Mouse (Mus musculus): ENCODE measurements around the gene Swsap1.

Gene Swsap1

DNA sequence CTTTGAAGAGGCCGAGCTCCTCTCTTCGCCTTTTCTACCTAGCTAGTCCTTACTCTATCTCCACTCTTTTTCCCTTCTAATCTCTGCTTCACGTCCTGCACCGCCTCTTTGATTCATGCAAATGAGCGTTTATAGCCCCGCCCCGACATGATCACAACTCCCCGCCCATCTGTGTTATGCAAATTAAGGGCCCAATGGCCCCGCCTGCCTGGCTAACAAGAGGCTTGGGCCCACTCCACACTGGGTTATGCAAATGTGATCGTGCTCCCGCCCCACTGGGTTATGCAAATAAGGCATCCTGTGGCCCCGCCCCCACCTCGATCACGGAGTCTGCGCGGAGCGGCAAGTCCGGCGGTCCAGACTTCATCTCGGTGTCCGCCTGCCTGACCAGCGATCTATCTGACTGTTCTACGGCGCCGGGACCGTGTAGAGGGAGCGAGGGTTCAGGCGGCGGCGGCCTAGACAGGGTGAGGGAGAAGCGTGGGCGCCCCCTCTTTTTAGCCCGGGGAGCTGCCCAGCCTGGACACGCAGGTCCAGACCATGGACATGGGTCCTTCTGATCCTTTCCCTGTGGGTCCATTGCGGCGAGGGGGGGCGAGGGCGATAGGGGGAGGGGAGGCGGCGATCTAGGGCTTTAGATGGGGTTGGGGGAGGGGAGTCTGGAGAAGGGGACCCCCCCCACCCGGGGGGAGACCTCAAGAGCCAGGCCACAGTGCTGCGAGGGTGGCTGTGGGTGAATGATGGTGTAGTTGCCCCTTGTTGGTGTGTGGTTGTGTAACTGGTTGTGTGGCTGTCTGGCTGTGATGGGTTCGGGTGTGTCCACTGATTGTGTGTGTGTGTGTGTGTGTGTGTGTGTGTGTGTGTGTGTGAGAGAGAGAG, 18.6 kb upstream of the Swsap1 start, which contains the start of gene Plppr2:
TSS of gene Plppr2 (plus strand) at position 342 of the 879 bp plus-strand sequence.
- peak; percentile 66 to 79 for DNase-seq

DNA sequence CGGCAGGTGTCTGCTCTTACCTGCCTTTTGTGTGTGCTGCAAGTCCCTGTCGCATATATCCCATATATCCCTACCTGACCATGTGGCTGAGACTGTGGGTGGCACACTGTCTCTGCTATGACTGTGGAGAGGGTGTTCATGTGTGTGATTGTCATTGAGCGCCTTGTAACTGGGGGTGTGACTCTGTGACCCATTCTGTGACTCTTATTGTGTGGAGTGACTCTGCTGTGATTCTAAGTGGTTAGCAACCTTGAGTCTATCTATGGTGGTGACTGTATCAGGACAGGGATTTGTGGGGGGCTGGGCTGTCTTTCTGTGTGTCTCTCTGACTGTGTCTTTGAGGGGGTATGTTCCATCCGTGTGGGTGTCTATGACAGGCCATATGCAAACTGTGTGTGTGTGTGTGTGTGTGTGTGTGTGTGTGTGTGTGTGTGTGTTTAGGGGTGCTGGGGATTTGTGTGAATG, 17.8 kb upstream of the Swsap1 start:
- no peak for DNase-seq

GRCm38 (mm10) chr9:21938234-21938855, 17.2 kb upstream of the Swsap1 start:
- no peak for DNase-seq

GRCm38 (mm10) chr9:21943046-21943445, 12.5 kb upstream of the Swsap1 start:
- no peak for DNase-seq

GRCm38 (mm10) chr9:21943638-21944037, 11.9 kb upstream of the Swsap1 start:
- no peak for DNase-seq

DNA sequence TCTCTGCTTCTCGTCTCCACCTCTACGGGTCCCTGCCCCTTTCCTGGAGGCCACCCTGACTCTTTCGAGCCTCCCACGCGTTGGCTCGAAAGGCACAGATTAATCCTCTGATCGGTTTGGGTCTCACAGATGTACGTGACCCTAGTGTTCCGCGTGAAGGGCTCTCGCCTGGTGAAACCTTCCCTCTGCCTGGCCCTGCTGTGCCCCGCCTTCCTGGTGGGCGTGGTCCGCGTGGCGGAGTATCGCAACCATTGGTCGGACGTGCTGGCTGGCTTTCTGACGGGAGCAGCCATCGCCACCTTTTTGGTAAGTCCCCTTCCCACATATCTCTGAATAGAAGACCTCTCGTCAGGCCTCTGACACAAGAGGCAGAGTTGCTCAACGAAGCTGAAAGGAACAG, 11.3 kb upstream of the Swsap1 start:
- DNase-seq: no peak

- DNase-seq: no peak
Observed at GRCm38 (mm10) chr9:21947540-21948130, 7.9 kb upstream of the Swsap1 start.

- DNase-seq: no peak
Observed at GRCm38 (mm10) chr9:21948146-21948545, 7.4 kb upstream of the Swsap1 start.

DNA sequence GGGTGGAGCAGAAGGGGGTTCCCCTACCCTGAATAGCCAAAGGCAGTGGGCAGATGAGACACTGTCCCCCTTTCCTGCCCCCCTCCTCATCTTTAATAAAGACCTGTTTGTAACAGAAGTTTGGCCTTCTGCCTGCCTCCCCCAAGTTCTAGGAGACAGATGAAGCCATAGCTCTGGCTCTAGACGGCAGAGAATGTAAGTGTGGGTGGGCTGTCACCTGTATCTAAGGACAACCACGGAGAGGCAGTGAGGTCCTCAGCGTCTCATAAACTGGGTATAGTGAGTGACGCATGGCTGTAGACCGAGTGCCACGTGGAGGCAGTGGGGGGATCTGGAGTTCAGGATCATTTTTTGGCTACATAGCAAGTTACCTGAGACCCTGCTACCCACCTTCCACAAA, 6.8 kb upstream of the Swsap1 start:
- DNase-seq: no peak

DNA sequence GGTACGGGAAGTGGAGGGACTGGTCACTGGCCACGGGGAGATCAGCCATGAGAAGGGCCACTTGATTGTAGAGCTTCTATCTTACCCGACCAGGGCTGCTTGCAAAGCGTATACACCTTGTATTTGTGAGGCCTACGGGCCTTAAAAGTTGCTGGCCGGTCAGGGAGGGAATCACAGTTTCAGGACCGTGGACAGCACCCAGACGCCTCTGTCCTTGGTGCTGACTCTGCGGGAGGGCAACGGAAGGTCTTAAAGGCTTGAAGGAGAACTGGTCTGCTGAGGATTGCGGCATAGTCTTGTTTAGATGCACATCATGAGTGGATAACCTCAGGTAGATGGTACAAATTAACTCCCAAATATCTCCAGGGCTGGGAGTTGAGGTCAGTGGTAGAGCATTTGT, 5.2 kb upstream of the Swsap1 start:
- no peak for DNase-seq

DNA sequence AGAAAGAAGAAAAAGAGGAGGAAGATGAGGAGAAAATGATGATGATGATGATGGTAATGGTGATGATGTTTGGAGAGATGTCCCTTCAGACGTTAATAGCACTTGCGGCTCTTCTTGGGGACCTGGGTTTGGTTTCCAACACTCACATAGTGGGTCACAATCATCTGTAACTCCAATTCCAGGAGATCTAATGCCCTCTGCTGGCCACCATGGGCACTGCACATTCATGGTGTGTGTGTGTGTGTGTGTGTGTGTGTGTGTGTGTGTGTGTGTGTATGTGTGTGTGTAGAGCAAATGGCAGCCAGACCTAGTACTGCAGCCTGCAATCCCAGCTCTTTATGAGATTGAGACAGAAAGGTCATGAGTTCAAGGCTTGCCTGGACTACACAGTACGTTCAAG, 3.6 kb upstream of the Swsap1 start:
- DNase-seq: no peak

GRCm38 (mm10) chr9:21953600-21953999, 2.0 kb upstream of the Swsap1 start:
- no peak for DNase-seq

- no peak for DNase-seq
Observed at GRCm38 (mm10) chr9:21954635-21955034, 920 bp upstream of the Swsap1 start.

- no peak for DNase-seq
Observed at GRCm38 (mm10) chr9:21955225-21955569, 358 bp upstream of the Swsap1 start.

DNA sequence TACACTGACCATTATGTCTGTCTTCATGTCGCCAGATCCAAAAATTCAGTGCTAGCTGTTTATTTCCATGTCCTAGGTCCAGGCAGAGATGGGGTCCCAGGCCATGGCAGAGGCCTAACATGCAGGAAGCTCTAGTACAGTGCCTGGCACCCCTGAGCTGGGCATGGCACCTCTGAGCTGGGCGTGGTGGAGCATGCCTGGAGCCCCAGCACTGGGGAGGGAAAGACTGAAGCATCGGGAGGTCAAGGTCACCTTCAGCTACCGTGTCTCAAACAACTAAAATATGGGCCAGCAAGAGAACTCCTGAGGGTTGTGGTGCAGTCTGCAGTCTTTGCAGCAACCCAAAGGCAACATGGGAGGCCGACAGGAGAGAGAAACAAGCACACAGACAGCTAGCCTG, 2.8 kb downstream of the Swsap1 start:
- no peak for DNase-seq

DNA sequence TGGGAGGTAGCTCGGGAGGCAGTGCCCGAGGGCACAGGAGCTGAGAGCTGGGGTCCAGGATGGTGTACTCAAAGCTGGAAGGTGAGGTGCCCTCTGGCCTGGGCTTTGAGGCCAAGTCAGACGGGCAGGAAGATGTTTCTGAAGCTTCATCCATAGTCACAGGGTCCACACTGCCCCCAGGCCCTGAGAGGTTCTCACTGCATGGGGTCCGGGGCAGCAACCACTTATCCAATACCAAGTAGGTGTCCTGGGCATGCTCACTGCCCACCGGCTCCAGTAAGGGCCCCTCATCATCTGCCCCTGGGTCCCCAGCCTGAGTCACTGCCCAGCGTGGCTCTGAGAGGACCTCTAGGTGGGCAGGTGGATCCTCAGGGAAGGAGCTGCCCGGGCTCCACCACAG, 3.7 kb downstream of the Swsap1 start:
- DNase-seq: no peak

- DNase-seq: no peak
Observed at GRCm38 (mm10) chr9:21960135-21960534, 4.6 kb downstream of the Swsap1 start.

DNA sequence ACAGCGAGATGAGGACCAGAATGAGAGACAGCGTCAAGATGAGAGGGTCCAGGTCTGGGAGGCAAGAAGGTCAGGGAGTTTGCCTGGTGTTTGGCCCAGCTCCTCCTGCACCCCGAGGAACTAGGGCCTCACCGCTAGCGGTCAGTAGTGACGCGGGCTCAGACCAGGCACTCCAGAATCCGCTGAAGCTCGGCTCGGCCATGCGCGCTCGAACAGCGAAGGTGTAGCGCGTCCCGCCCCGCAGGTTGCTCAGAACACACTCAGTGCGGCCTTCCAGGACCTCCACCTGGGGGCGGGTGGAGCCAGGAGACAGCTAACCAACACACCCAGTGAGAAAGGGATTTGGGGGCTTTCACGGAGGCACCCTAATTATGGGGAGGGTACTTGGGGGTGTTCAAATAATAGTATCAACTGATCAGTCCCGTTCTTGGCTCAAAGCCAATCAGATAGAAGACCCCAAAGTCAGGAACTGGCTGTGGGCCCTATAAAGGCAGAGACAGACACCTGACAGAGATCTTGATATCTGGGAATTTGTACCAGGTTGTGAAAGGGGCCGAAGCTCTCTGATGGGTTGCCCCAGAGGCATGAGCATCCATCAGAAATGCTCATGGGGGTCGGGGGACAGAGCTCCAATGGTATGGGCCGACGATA, 5.1 kb downstream of the Swsap1 start:
- DNase-seq: no peak

- no peak for DNase-seq
Observed at GRCm38 (mm10) chr9:21961366-21961980, 5.9 kb downstream of the Swsap1 start.

DNA sequence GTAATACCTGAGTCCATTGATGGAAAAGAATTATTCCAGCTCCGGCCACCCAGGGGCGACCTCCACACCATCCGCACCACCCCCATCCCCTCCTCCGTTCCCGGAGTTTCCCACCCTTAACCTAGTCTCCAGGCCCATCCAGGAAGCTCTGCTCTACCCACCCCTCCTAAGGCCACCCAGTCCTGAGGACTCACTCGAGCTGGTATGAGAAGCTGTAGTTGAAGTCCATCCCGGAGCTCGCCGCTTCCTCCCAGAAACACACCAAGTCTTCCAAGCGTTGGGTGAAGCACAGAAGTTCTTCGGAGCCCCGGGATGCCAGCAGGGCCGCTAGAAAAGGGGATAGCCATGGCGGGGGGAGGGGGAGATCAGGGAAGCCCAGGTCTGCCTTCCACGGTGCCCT, 6.5 kb downstream of the Swsap1 start:
- no peak for DNase-seq

- peak; percentile 37 to 41 for DNase-seq
Observed at GRCm38 (mm10) chr9:21962416-21963059, 7.0 kb downstream of the Swsap1 start.

- no peak for DNase-seq
Observed at GRCm38 (mm10) chr9:21963417-21963816, 7.9 kb downstream of the Swsap1 start, which contains the start of gene Epor. Gene Epor, minus strand, starts transcription at chr9:21963506.
